Mouse (Mus musculus) megakaryocyte, embryonic 14.5 days (primary cell): Measurements from ENCODE around the gene Nnat.

Experiments used
- FLI1 ChIP-seq: IDR thresholded peaks from 2 replicates; pipeline ENCODE4 v1.6.1; 2012; ENCODE audit warnings: low read length, inconsistent platforms, mixed read lengths
- GATA1 ChIP-seq: IDR thresholded peaks from 3 replicates; pipeline ENCODE4 v1.6.1; 2012; ENCODE audit warnings: mixed read lengths, low read length, inconsistent platforms, borderline replicate concordance

DNA sequence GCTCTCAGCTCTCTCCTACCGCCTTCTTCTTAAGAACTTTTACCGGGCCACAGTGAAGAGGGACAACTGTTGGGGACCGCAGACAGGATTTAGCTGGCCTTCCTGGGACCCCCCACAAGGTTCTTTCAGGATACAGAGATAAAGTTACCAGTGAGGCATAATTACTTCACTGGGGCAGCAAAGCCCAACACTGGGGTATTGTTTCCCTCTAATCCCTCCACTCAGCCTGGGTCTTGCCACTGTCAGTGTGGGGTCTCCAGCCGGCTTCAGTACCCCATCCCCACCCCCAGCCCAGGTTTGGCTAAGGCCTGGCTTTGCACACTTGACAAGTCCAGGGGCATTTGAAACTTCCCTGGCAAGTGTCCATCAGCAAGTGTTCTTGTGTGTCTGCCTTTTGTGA is 45.5 kb upstream of the Nnat start:
- TF ChIP-seq GATA1 (no peak), FLI1 (no peak)
